Mouse (Mus musculus): ENCODE data around the gene Gm43064. TPM values are rescaled to one million over a fixed set of nuclear protein-coding genes. Genes with fewer than 3 reads are reported as not detected.

Gm43064 gene
- total RNA-seq, 2 experiments from 2014 or later: 0.74 to 0.75 TPM

DNA sequence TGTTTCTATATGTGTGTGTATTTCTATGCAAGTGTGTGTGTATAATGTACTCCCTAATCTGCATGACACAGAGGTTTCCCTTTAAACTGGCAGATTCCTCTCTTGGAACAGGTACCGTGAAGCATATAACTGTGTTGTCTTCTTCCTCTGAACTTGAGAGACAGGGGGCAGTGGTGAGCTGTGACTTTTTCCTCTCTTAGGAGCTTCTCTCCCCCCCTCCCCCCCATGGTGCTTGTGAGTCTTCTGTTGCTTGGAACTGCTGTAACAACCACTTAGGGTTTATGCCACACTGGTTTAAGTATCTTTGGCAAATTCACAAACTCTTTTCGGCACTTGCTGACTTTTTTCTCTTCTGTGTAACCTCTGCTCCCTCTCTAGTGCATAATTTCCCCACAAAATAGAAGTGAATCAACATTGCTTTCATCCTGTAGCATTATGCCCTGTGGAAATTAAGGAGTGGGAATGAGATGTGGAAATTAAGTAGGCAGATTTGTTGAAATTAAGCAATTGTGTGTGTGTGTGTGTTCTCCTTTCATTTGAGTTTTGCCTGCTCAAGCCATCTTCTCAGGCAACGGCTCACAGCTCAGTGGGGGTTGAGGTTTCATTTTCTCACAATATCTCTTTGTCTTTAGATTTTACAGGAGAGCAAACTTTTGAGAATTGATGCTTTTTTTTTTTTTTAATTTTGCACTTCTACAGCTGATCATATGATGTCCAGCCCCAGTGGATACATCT, 43.4 kb downstream of the Gm43064 start:
- DNase-seq (ENCODE audit: low spot score in 2 of 2): peak; percentile 15 to 23

DNA sequence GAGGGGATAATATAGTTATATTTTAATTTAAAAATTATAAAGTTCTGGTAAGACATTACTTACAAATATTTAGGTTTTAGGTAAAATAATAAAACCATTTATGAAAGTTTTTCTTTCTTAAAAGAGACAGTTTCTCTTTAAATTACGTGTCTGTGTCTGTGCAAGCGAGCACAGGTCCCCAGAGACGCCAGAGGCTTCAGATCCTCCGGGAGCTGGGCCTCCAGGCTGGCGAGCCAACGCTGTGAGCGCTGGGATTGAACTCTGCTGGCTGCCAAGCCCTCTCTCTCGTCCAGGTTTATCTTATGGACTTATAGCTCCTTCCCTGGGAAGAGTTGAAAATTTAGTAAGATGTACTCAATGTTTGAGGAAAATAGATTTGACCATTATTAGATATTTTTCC, 44.4 kb downstream of the Gm43064 start:
- no peak for DNase-seq (ENCODE audit: low spot score in 2 of 2)

- no peak for DNase-seq (ENCODE audit: low spot score in 2 of 2)
Measured at GRCm38 (mm10) chr3:103857036-103857805, 47.8 kb downstream of the Gm43064 start.

- no peak for DNase-seq (ENCODE audit: low spot score in 2 of 2)
Measured at GRCm38 (mm10) chr3:103857977-103858563, 48.7 kb downstream of the Gm43064 start.

GRCm38 (mm10) chr3:103858881-103859801, 49.8 kb downstream of the Gm43064 start, which contains the start of gene Ptpn22:
Ptpn22 (plus strand) TSS chr3:103859795.
- no peak for DNase-seq (ENCODE audit: low spot score in 2 of 2)

GRCm38 (mm10) chr3:103859851-103860391, 50.5 kb downstream of the Gm43064 start:
- DNase-seq (ENCODE audit: low spot score in 2 of 2): no peak

GRCm38 (mm10) chr3:103862721-103863220, 53.4 kb downstream of the Gm43064 start:
- no peak for DNase-seq (ENCODE audit: low spot score in 2 of 2)

GRCm38 (mm10) chr3:103864200-103864599, 54.8 kb downstream of the Gm43064 start:
- no peak for DNase-seq (ENCODE audit: low spot score in 2 of 2)

DNA sequence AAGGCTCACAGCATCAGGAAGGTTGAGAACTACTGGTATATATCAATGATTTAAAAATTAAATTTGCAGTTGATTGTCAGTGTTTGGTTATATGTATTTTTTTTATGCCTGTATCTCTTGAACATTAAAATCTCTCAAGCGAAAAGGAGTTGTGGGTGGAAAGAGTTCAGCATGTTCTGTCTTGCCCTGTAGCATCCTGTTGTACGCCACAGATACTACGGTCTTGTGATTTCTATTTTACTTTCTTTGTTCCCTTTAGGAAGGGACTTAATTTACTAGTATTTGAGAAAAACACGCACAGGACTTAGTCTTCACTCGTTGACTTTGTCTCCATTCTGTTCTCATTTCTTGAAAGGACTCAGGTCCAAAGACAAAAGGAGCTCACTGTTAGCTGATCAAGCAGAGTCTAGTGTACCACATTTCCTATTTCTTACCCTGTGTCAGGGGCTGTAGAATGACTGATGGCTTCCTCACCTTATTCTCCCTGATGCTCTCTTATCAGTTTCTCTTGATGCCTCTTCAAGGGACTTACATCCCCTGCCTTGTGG, 58.1 kb downstream of the Gm43064 start:
- DNase-seq (ENCODE audit: low spot score in 2 of 2): no peak

- DNase-seq (ENCODE audit: low spot score in 2 of 2): no peak
Measured at GRCm38 (mm10) chr3:103868008-103868407, 58.6 kb downstream of the Gm43064 start.

- DNase-seq (ENCODE audit: low spot score in 2 of 2): no peak
Measured at GRCm38 (mm10) chr3:103872663-103873098, 63.3 kb downstream of the Gm43064 start.

DNA sequence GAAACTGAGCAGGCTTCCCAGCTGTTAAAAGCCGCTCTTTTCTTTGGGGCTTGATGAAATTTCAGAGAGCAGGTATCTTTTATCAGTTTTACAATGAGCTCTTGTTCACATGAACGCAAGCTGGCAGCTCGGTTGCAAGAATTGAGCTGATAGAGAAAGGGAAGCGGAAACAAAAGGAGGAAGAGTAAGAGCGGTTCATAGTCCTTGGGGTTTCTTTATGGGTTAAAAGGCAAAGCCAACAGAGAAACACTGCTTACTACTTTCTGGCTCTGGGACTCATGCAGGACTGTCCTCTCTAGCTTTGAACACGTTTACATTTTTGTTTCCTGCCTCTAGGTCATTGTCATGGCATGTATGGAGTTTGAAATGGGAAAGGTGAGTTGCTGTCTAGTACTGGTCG, 65.0 kb downstream of the Gm43064 start:
- no peak for DNase-seq (ENCODE audit: low spot score in 2 of 2)

DNA sequence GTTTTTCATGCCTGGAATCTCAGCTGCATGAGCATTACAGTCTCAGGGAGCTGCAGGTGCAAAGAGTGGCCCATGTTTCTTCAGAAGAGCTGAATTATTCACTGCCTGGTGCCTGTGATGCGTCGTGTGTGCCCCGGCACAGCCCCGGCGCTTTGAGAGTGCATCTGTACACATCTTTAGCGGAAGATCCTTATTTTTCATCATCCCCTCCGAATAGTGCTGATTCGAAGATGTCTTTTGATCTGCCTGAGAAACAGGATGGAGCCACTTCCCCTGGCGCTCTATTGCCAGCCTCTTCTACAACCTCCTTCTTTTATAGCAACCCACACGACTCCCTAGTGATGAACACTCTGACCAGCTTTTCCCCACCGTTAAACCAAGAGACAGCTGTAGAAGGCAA, 76.6 kb downstream of the Gm43064 start:
- peak in 1 of 2 experiments; percentile 2 for DNase-seq (ENCODE audit: low spot score in 2 of 2)

DNA sequence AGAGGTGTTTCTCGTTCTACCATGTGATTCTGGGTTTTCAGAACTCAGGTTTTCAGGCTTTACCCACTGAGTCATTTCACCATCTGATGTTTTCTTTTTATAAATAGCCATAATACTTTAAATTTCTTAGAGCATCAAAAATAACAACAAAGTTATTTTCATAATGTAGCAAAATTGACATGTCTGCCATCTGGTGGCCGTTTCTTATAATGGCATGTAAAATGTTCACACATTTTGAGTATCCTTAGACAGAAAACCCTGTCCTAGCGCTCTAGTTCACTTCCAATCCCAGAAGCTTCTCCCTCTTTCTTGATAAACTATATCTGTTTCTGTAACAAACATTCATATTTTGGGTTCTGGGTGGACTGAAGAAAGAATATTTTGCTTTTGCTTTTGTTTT, 78.2 kb downstream of the Gm43064 start:
- peak; percentile 38 to 66 for DNase-seq (ENCODE audit: low spot score in 2 of 2)

Other genes starting within 250 kb of the Gm43064 start
- gene Syt6, start 234.3 kb upstream of the Gm43064 start, total RNA-seq (2021): 10 to 100 TPM; 15.6 to 17.8 TPM
- under 1 TPM in 1 of 2 experiments, not detected in 1; 0.45 TPM for gene Atg4a-ps, start 163.5 kb upstream of the Gm43064 start, total RNA-seq (2021)
- gene Olfml3, start 71.6 kb upstream of the Gm43064 start, total RNA-seq (2021): 10 to 100 TPM; 11.9 to 13.4 TPM
- gene Gm10964, start 70.2 kb upstream of the Gm43064 start, total RNA-seq (2021): not detected
- 100 to 1,000 TPM; 117 to 124 TPM for gene Hipk1, start 18.0 kb upstream of the Gm43064 start, total RNA-seq (2021)
- gene Dclre1b, start 129 bp upstream of the Gm43064 start, total RNA-seq (2021): 1 to 10 TPM; 5.9 to 7.8 TPM
- 10 to 100 TPM; 11.7 to 13.4 TPM for gene Ap4b1, start 53 bp upstream of the Gm43064 start, total RNA-seq (2021)
- under 1 TPM; 0.47 to 0.56 TPM for gene Bcl2l15, start 23.0 kb downstream of the Gm43064 start, total RNA-seq (2021)
- 1 to 10 TPM; 1.0 to 1.3 TPM for gene Ptpn22, start 50.2 kb downstream of the Gm43064 start, total RNA-seq (2021)
- gene Rsbn1, start 104.5 kb downstream of the Gm43064 start, total RNA-seq (2021): 10 to 100 TPM; 25.5 to 28.7 TPM
- 10 to 100 TPM; 44.6 to 49.2 TPM for gene Phtf1, start 158.5 kb downstream of the Gm43064 start, total RNA-seq (2021)